Mouse (Mus musculus) gastrocnemius, postnatal 10 days (tissue): Measurements from ENCODE around the gene Xpnpep2. TPM values are rescaled to one million over a fixed set of nuclear protein-coding genes. Genes with fewer than 3 reads are reported as not detected.

Source experiments
- DNase-seq: peaks from one replicate; pipeline ENCODE4 v3.0.0; 2021; ENCODE audit warnings: mixed read lengths
- total RNA-seq, 2 experiments: library from RNA; stranded (reverse); gene quantifications; 2 replicates each; pipeline ENCODE4 v1.2.3; 2021

The Xpnpep2 gene
- total RNA-seq, 2 experiments from 2014 or later: 2.2 to 3.2 TPM

DNA sequence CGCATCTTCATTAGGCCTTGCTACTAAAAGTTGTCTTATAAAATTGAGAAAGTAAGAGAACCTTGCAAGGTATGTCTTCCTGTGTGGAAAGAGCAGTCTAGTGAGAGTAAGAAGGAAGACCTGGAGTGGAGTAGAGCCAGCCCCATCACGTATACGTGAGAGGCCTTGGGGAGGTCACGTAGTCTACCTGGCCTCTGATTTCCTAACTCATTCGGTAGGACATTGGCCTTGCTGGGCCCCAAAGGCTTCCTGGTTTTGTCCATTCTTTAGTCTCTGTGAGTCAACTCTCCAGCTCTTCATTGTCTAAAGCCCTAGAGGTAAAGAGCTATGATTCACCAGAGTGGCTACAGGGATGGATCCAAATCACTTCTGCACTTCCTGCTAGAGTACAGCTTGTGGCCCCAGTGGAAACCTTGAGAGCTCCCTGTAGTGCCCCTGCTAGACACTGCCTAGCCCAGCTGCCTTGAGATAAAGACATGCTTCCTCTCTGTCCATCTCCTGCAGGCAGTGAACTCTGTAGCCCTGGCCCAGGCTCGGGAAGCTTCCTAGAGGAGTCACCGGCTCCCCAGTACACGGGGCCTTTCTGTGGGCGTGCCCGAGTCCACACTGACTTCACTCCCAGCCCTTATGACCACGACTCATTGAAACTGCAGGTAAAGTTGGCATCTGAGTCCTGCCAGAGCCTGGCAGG is 49.8 kb downstream of the Xpnpep2 start:
- no peak for DNase-seq

GRCm38 (mm10) chrX:48169892-48170291 is 61.4 kb downstream of the Xpnpep2 start:
- DNase-seq: no peak

DNA sequence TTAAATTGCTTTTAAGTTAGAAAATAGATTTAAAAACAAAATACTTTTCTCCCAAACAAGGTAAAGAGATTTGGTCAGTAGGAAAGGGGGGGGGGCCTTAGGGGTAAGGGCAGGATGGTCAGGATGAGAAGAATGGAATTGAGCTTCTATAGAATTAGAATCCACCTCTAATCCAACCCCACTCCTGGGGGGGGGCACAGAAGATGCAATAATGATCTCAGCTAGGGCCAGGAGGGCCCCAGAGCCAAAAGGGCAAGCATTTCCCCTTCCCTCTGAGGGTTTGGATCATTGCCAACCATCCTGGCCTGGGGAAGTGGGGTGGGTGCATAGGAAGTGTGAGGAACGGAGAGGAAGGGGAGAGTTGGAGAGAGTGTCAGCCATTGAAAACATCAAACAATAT is 61.8 kb downstream of the Xpnpep2 start:
- no peak for DNase-seq

DNA sequence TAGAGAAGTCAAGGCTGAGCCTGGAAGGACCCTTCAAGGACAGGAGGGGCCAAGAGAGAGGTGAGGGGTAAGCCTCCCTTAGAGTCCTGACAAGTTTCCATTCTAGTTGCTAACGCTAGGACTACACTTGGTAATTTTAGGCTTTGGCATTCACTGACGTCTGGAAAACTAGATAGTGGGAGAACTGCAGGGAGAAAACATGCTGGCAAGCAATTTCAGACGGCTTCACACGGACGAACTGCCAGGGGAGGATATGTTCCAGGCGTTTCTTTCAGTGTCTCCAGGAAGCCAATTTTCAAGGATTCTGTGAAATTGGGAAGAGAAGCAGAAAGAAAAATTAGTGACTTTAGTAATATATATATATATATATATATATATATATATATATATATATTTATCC is 73.3 kb downstream of the Xpnpep2 start:
- DNase-seq: no peak

- DNase-seq: no peak
Observed at GRCm38 (mm10) chrX:48184703-48185102, 76.2 kb downstream of the Xpnpep2 start.

Other genes starting within 250 kb of the Xpnpep2 start
- 1 to 10 TPM; 3.2 to 5.0 TPM for gene Smarca1, start 215.8 kb upstream of the Xpnpep2 start, total RNA-seq
- 10 to 100 TPM in 1 of 2 experiments, 1 to 10 TPM in 1; 9.8 to 12.1 TPM for gene Ocrl, start 196.3 kb upstream of the Xpnpep2 start, total RNA-seq
- gene Apln, start 73.9 kb upstream of the Xpnpep2 start, total RNA-seq: 10 to 100 TPM; 26.9 to 30.4 TPM
- 1 to 10 TPM in 1 of 2 experiments, under 1 TPM in 1; 0.82 to 1.2 TPM for gene Sash3, start 37.7 kb downstream of the Xpnpep2 start, total RNA-seq
- gene Zdhhc9, start 100.2 kb downstream of the Xpnpep2 start, total RNA-seq: 10 to 100 TPM in 1 of 2 experiments, 1 to 10 TPM in 1; 9.5 to 14.9 TPM
- gene Utp14a, start 148.1 kb downstream of the Xpnpep2 start, total RNA-seq: 10 to 100 TPM; 14.1 to 16.9 TPM
- gene Bcorl1, start 232.6 kb downstream of the Xpnpep2 start, total RNA-seq: 1 to 10 TPM; 6.4 to 8.2 TPM